Mouse (Mus musculus): ENCODE results near the gene Rasl10a. TPM values are rescaled to one million over a fixed set of nuclear protein-coding genes. Genes with fewer than 3 reads are reported as not detected.

The Rasl10a gene
- polyA plus RNA-seq, 1 experiment from 2014 or later: 1.6 TPM

DNA sequence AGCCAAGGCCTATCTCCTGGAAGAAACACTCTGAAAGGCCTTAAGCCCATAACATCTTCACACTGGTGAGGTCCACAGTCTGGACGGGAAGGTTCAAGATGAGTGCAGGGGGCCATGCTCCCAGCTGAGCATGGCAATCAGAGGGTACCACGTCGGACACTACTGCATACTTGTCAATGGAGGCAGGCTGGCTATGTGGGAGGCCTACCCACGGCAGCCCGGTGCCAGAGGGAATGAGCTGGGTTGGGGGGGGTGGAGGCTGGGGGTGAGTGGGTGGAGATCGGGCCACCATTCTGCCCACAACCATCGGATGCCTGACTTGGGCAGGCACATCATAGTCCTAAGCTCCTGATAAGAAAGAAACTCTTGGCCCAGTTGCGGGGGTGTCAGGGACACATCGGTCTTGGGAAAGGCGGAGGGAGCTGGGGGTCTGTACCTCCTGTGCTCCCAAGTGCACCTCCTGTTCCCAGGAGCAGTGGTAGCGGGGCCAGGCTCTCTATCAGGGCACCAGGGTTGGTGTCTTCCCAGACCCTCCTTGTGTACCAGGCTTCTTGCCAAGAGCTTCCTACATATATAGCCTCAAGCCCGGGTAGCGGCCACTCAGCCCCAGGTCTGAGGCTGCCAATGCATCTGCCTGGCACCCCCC is 5.1 kb downstream of the Rasl10a start:
- H3K9ac ChIP-seq (ENCODE audit: low read length): peak overlapping the region; percentile 18; the same call in 1 of the 2 replicates
- no peak for ATAC-seq (ENCODE audit: low FRiP score, low TSS enrichment)
- 75% methylated on average over 13 of the region's 13 CpGs for WGBS
- DNase-seq (ENCODE audit: low spot score): no peak
- no peak for TF ChIP-seq EP300 (optimal IDR thresholded peaks at IDR 0.05)
- no peak for TF ChIP-seq CTCF (IDR thresholded peaks at IDR 0.05; ENCODE audit: low read depth)
- peak overlapping the region; percentile 77; the same call in 1 of the 2 replicates for H3K4me2 ChIP-seq (replicated peaks; ENCODE audit: low read depth)
- 0 out of 2 replicates have a peak, but pooled peaks cover 8% of the 10 kb centered on the region for H3K27me3 ChIP-seq (ENCODE audit: control insufficient read depth, insufficient read depth, low read length)
- no peaks in the 10 kb centered on the region for H3K9me3 ChIP-seq (ENCODE audit: control insufficient read depth, low read length)
- no peak overlapping the region for H3K4me3 ChIP-seq (ENCODE audit: low read depth, low read length)
- peaks cover 3% of the 10 kb centered on the region; the same call in 1 of the 2 replicates for H3K36me3 ChIP-seq (ENCODE audit: control insufficient read depth, insufficient read depth, low read length)
- H3K27ac ChIP-seq (replicated peaks): no peak overlapping the region
- H3K4me1 ChIP-seq (replicated peaks; ENCODE audit: control insufficient read depth, insufficient read depth): peaks cover 26% of the 10 kb centered on the region

DNA sequence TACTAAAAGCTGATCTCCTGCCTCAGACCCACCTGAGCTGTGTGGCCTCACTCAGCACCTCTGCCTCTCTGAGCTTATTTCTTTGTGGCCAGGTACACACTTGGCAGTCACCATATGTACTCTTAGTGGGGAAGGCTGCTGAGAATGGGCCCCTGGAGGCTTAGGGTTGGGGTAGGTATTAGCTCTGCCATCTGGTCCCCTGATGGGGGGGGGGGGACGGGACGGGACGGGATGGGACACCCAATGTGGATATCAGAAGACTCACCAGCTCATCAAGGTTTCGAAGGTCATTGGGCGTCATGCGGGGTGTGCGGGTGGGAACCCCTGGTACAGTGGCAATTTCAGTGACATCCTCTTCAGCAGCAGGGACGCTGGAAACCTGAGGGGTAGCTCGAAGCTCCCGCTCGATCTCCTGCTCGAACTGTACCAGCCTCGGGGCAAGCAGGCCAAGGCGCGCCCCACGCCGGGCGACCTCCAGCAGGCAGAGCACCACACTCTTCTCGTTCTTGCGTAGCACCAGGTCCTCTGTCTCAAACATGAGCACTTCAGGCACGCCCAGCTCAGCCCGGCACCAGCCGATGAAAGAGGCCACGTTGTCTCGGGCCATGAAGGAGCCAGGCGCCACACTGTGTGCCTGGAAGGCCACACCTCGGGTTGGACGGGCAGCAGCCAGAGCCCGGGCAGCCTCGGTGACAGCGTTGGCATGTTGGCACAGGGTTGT is 5.8 kb downstream of the Rasl10a start:
- 0 out of 2 replicates have a peak overlapping the region, but pooled peaks have one; percentile 18 for H3K27ac ChIP-seq (replicated peaks)
- H3K36me3 ChIP-seq (ENCODE audit: control insufficient read depth, insufficient read depth, low read length): peaks cover 6% of the 10 kb centered on the region; the same call in 1 of the 2 replicates
- no peaks in the 10 kb centered on the region for H3K9me3 ChIP-seq (ENCODE audit: control insufficient read depth, low read length)
- TF ChIP-seq CTCF (IDR thresholded peaks at IDR 0.05; ENCODE audit: low read depth) (no peak), EP300 (optimal IDR thresholded peaks at IDR 0.05) (no peak)
- H3K4me2 ChIP-seq (replicated peaks; ENCODE audit: low read depth): peak overlapping the region; percentile 71
- DNase-seq (ENCODE audit: low spot score) (no peak), ATAC-seq (ENCODE audit: low FRiP score, low TSS enrichment) (no peak; the same call in 1 of the 2 replicates)
- 65% methylated on average over 31 of the region's 31 CpGs for WGBS
- peak overlapping the region; percentile 72 for H3K4me3 ChIP-seq (ENCODE audit: low read depth, low read length)
- H3K27me3 ChIP-seq (ENCODE audit: control insufficient read depth, insufficient read depth, low read length): 0 out of 2 replicates have a peak, but pooled peaks cover 8% of the 10 kb centered on the region
- H3K4me1 ChIP-seq (replicated peaks; ENCODE audit: control insufficient read depth, insufficient read depth): peaks cover 25% of the 10 kb centered on the region
- peak overlapping the region; percentile 75; the same call in 1 of the 2 replicates for H3K9ac ChIP-seq (ENCODE audit: low read length)

DNA sequence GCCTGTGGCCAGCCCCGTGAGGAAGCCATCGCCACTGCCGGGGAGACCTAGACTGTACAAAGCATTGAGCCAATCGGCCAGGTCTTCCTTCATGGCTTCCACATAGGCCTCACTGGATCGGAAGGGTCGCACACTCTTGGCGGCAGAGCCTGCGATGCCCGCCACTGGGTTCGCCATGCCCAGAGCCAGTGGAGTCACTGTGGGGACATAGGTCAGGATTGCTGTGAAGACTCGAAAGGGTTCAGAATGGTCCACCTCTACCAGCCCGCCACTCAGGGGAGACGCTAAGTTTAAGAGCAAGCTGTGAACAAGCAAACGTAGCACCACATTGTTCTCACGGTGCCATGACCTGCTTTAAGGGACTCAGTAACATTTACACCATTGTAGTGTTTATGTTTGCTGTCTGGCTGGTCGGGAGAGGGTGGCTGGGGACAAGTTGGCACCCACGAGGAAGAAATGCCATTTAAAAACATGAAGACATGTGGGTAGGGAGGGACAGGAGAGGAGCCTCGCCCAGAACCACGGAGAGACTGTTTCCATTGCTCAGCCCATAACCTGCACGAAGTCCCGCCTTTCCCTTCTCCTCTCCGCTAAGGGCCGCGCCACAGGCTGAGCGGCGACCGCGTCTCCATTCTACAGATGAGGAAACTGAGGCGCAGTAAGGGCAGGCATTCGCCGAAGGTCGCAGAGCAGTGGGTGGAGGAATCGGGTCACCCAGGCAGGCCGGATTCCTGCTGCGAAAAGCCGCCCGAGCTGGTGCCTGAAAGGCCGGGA is 6.5 kb downstream of the Rasl10a start:
- Histone ChIP-seq H3K4me3 (ENCODE audit: low read depth, low read length) (peak overlapping the region; percentile 72), H3K9ac (ENCODE audit: low read length) (peak overlapping the region; percentile 75), H3K4me2 (replicated peaks; ENCODE audit: low read depth) (peak overlapping the region; percentile 71), H3K27ac (replicated peaks) (peak overlapping the region; percentile 56; the same call in 1 of the 2 replicates), H3K9me3 (ENCODE audit: control insufficient read depth, low read length) (no peaks in the 10 kb centered on the region), H3K36me3 (ENCODE audit: control insufficient read depth, insufficient read depth, low read length) (peaks cover 9% of the 10 kb centered on the region; the same call in 1 of the 2 replicates), H3K4me1 (replicated peaks; ENCODE audit: control insufficient read depth, insufficient read depth) (peaks cover 25% of the 10 kb centered on the region), H3K27me3 (ENCODE audit: control insufficient read depth, insufficient read depth, low read length) (0 out of 2 replicates have a peak, but pooled peaks cover 2% of the 10 kb centered on the region)
- 16% methylated on average over 36 of the region's 38 CpGs for WGBS
- peak; percentile 53 for DNase-seq (ENCODE audit: low spot score)
- peak; percentile 15; the same call in 1 of the 2 replicates for ATAC-seq (ENCODE audit: low FRiP score, low TSS enrichment)
- no peak for TF ChIP-seq CTCF (IDR thresholded peaks at IDR 0.05; ENCODE audit: low read depth)
- no peak for TF ChIP-seq EP300 (optimal IDR thresholded peaks at IDR 0.05)

- Histone ChIP-seq H3K4me3 (ENCODE audit: low read depth, low read length) (peak within 1 kb of the TSS; percentile 72), H3K9me3 (ENCODE audit: control insufficient read depth, low read length) (no peaks in the 10 kb centered on the region), H3K4me2 (replicated peaks; ENCODE audit: low read depth) (peak within 1 kb of the TSS; percentile 71), H3K9ac (ENCODE audit: low read length) (peak within 1 kb of the TSS; percentile 75), H3K36me3 (ENCODE audit: control insufficient read depth, insufficient read depth, low read length) (peaks cover 10% of the 10 kb centered on the region; the same call in 1 of the 2 replicates), H3K27ac (replicated peaks) (peak within 1 kb of the TSS; percentile 56; the same call in 1 of the 2 replicates), H3K27me3 (ENCODE audit: control insufficient read depth, insufficient read depth, low read length) (0 out of 2 replicates have a peak, but pooled peaks cover 2% of the 10 kb centered on the region), H3K4me1 (replicated peaks; ENCODE audit: control insufficient read depth, insufficient read depth) (peaks cover 25% of the 10 kb centered on the region)
- no peak for TF ChIP-seq EP300 (optimal IDR thresholded peaks at IDR 0.05)
- TF ChIP-seq CTCF (IDR thresholded peaks at IDR 0.05; ENCODE audit: low read depth): peak; percentile 81
- ATAC-seq (ENCODE audit: low FRiP score, low TSS enrichment) (peak; percentile 68), DNase-seq (ENCODE audit: low spot score) (peak; percentile 92)
- WGBS: under 1% methylated on average over 50 of the region's 50 CpGs
Observed at GRCm38 (mm10) chr11:5065056-5065821, 7.3 kb downstream of the Rasl10a start, which contains the start of gene Gas2l1. Gene Gas2l1 (minus strand): TSS chr11:5065327.

- Histone ChIP-seq H3K4me1 (replicated peaks; ENCODE audit: control insufficient read depth, insufficient read depth) (peaks cover 17% of the 10 kb centered on the region), H3K36me3 (ENCODE audit: control insufficient read depth, insufficient read depth, low read length) (peaks cover 17% of the 10 kb centered on the region), H3K9ac (ENCODE audit: low read length) (no peak overlapping the region), H3K9me3 (ENCODE audit: control insufficient read depth, low read length) (no peaks in the 10 kb centered on the region), H3K27me3 (ENCODE audit: control insufficient read depth, insufficient read depth, low read length) (no peaks in the 10 kb centered on the region), H3K4me2 (replicated peaks; ENCODE audit: low read depth) (no peak overlapping the region), H3K4me3 (ENCODE audit: low read depth, low read length) (no peak overlapping the region), H3K27ac (replicated peaks) (no peak overlapping the region)
- DNase-seq (ENCODE audit: low spot score): no peak
- no peak for ATAC-seq (ENCODE audit: low FRiP score, low TSS enrichment)
- TF ChIP-seq CTCF (IDR thresholded peaks at IDR 0.05; ENCODE audit: low read depth) (no peak), EP300 (optimal IDR thresholded peaks at IDR 0.05) (no peak)
Observed at GRCm38 (mm10) chr11:5067063-5067462, 9.1 kb downstream of the Rasl10a start.
